Mouse (Mus musculus): ENCODE results near the gene Vmo1.
"Not testable (repeated sequence)": the region's sequence is repeated elsewhere in the genome, so short reads cannot be mapped to it uniquely, and the experiment has no call there.

Gene Vmo1

DNA sequence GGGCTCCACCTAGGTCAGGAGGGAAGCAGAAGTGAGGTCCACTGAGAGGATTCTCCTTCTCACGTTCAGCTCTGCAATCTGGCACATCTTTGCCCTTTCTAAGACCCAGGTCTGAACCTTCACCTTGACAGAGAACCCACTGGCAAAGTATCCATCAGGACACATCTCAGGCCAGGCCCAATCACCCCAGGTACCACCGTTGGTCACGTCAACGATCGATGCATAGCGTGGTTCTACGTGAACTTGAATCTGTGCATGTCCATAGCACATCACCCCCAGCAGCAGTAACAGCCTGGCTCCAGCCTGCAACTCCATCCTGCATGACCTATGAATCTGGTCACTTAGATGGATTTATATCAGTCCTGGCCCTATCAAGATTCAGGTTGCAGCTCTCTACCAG is at the start of gene Vmo1:
Vmo1 (minus strand) TSS at position 329 of the 400 bp plus-strand sequence.
- ATAC-seq (ENCODE audit: insufficient number of reproducible peaks, low FRiP score, low TSS enrichment) = no peak

GRCm38 (mm10) chr11:70563470-70564275 is 49.3 kb upstream of the Vmo1 start:
- ATAC-seq (ENCODE audit: insufficient number of reproducible peaks, low FRiP score, low TSS enrichment) = no peak

DNA sequence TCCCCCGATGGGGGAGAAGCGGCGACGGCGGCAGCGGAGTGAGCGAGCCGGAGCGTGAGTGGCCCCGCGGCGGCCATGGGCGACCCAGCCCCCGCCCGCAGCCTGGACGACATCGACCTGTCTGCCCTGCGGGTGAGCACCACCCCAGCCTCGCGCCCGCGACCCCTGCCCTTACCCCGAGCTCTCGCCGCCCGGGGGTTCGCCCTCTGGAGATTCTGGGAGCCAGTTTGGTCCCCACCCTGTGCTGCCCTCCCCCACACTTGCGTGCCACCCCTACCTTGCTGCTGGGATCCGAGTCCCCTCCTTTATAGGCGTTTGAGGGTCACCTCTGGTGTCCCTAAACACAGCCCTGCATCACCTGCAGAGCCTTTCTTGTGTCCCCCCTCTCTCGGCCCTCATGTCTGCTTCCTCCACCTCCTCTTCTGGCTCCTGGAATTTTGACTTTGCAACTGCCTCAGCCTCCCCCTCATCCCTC is 48.6 kb upstream of the Vmo1 start:
- ATAC-seq (ENCODE audit: insufficient number of reproducible peaks, low FRiP score, low TSS enrichment) = 0 out of 2 replicates have a peak, but pooled peaks have one; percentile 45

DNA sequence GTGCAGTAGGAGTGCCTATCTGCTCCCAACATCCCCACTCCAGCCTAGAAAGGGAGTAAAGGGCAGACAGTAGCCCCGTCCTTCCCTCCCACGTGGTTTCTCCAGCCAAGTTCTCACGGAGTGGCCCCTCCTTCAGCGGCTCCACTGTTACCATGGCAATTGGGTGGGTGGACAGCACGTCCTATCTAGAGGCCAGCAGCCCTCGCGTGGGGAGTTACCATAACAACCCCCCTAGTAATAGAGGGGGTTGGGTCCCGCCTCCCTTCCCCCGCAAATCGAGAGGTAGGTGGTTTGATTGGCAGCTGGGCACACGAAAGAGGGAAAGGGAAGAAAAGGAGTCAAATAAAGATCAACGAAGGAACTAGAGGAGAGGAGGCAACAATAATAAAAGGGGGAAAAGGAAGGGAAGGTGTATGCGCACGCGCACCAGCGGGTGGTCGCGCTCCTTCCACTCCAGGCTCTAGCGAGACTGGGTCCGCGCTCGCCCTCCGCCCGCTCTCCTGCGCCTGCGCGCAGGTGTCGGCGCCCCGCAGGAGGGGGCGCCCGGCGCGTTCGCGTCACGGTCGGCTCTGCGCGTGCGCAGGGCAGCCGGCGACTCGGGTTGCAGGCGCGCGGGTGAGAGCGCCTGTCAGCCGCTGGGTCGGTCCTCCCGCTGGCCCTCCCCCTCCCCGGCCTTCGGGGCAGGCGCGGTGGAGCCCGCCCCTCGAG is 48.0 kb upstream of the Vmo1 start, which contains the start of gene Mink1:
Mink1 (plus strand) TSS at position 595 of the 708 bp plus-strand sequence.
- peak; percentile 79; the same call in 1 of the 2 replicates for ATAC-seq (ENCODE audit: insufficient number of reproducible peaks, low FRiP score, low TSS enrichment)

DNA sequence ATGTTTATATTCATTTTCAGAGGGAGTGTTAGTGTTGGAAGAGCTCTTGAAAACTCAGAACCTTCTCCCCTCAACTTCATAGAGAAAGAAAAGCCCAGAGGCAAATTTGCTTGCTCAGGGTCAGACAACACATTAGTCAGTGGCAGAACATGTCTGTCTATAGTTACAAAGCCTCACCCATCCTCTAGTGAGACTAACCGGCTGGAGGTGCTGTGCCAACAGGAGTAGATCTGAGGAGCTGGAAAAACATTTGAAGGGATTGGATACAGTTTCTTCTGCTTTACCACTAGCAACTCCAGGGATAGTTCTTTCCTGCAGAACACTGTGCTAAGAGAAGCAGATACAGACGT is 47.5 kb upstream of the Vmo1 start:
- ATAC-seq (ENCODE audit: insufficient number of reproducible peaks, low FRiP score, low TSS enrichment) = no peak

GRCm38 (mm10) chr11:70557545-70557944 is 43.1 kb upstream of the Vmo1 start:
- ATAC-seq (ENCODE audit: insufficient number of reproducible peaks, low FRiP score, low TSS enrichment) = no peak

- ATAC-seq (ENCODE audit: insufficient number of reproducible peaks, low FRiP score, low TSS enrichment) = no peak
These were observed 39.5 kb upstream of the Vmo1 start for GRCm38 (mm10) chr11:70553940-70554339.

- ATAC-seq (ENCODE audit: insufficient number of reproducible peaks, low FRiP score, low TSS enrichment) = no peak
These were observed 37.1 kb upstream of the Vmo1 start for GRCm38 (mm10) chr11:70551526-70551925.

DNA sequence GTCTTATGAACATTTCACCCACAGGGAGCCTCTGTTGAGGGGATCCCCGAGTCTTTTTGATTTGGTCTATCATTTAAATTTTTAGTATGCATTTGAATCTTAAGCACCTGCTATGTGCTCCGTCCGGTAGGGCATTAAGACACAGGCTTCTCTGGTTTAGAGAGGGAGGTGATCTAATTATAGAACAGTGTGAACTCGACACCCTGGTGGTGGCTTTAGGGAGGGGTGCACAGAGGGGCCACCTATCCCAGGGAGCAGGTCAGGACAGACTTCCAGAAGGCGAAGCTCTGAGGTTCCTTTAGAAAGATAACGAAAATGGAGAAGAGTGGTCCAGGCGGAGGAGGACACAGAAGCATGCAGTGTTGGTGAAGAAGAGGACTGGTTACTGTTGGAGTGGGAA is 30.1 kb upstream of the Vmo1 start:
- ATAC-seq (ENCODE audit: insufficient number of reproducible peaks, low FRiP score, low TSS enrichment) = no peak

GRCm38 (mm10) chr11:70541415-70541814 is 27.0 kb upstream of the Vmo1 start:
- ATAC-seq (ENCODE audit: insufficient number of reproducible peaks, low FRiP score, low TSS enrichment) = no peak

- no peak for ATAC-seq (ENCODE audit: insufficient number of reproducible peaks, low FRiP score, low TSS enrichment)
These were observed 26.5 kb upstream of the Vmo1 start for GRCm38 (mm10) chr11:70540928-70541327.

DNA sequence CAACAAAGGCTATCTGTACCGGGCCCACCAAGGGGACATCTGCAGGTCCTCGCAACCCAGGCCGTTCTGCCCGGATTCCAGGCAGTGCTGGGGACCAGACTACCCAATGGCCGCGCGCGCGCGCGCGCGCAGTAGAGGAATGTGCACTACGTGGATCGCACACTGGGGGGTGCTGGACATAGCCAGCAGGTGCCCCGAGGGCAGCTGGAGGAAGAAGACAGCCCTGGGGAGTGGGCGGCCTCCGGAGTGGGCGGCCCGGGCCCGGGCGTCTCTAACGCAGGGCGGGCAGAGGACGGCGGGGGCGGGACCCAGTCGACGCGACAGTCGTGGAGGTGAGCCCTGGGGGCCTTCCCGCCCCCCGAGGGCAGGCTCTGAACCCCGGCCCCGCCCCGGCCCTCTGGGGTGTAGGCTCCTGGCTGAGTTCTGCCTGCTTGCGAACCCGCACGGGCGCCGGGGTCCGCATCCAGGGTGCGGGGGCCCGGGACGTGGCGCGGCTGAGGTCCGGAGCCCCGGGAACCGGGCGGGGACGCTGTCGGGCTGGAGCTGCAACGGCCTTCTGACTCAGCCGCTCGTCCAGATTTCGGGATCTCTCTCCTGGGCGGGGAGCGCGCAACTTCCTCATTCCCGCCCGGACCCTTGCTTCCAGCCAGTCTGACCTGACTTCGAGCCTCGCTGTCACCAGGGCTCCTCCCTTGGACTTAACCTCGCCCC is 25.6 kb upstream of the Vmo1 start, which contains the start of gene Pld2:
Pld2 (plus strand) TSS at position 188 of the 711 bp plus-strand sequence.
- no peak for ATAC-seq (ENCODE audit: insufficient number of reproducible peaks, low FRiP score, low TSS enrichment)

DNA sequence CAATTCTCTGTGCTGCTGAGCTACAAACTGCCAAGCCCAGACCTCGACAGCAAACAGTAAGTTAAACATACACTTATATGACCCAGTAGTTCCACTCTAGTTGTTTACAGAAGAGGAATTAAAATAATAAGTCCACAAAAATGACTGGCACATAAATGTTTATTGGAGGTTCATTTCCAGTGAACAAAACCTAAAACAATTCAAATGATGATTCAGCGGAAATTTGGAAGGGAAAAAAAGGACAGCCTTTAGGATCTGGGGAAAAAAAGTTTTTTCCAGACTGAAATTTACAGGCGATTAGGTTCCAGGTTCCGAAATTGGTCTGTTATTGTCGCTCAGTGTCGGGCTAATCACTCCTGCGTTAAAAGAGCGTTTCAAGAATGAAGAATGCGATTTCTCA is 25.0 kb upstream of the Vmo1 start:
- ATAC-seq (ENCODE audit: insufficient number of reproducible peaks, low FRiP score, low TSS enrichment) = no peak

DNA sequence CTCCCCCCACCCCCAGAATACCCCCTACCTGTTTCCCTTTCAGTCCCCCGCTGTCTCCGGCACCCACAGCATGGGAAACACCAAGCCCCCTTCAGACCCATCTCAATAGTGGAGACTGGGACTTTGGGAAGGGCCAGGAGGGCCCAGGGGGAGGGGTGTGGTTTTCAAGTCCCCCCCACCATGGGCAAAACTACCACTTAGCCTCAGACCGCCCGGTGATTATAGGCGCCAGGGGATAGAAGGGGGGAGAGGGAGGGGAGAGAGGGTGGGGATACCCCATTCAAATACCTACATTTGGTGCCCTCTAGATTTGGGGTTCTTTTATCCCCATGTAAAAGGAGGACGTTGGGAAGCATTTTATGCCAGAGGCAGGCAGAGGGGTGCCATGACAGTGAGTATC is 18.4 kb upstream of the Vmo1 start, which contains the start of gene Gm40193:
Gm40193 (minus strand) TSS at position 101 of the 400 bp plus-strand sequence.
- ATAC-seq (ENCODE audit: insufficient number of reproducible peaks, low FRiP score, low TSS enrichment) = no peak

- ATAC-seq (ENCODE audit: insufficient number of reproducible peaks, low FRiP score, low TSS enrichment) = not testable (repeated sequence)
These were observed 16.6 kb upstream of the Vmo1 start for GRCm38 (mm10) chr11:70531065-70531464.

DNA sequence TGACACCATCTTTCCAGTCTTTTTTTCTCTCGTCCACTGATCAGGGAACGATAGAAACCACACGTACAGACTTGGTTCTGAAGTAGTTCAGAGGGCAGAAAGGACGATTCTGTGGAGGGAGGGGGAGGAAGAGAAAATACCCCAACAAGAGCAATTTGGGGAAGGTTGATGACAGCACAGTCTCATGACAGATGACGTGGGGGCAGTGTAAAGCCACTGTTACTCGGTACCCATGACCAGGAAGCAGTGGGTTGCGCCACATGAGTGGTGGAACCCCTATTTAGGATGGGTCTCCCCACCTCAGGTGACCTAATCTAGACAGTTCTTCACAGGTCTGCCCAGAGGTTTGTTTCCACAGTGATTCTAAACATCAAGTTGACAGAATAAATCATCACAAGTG is 14.2 kb upstream of the Vmo1 start:
- no peak for ATAC-seq (ENCODE audit: insufficient number of reproducible peaks, low FRiP score, low TSS enrichment)

GRCm38 (mm10) chr11:70526211-70526610 is 11.8 kb upstream of the Vmo1 start:
- ATAC-seq (ENCODE audit: insufficient number of reproducible peaks, low FRiP score, low TSS enrichment) = no peak

GRCm38 (mm10) chr11:70525726-70526125 is 11.3 kb upstream of the Vmo1 start:
- ATAC-seq (ENCODE audit: insufficient number of reproducible peaks, low FRiP score, low TSS enrichment) = no peak

DNA sequence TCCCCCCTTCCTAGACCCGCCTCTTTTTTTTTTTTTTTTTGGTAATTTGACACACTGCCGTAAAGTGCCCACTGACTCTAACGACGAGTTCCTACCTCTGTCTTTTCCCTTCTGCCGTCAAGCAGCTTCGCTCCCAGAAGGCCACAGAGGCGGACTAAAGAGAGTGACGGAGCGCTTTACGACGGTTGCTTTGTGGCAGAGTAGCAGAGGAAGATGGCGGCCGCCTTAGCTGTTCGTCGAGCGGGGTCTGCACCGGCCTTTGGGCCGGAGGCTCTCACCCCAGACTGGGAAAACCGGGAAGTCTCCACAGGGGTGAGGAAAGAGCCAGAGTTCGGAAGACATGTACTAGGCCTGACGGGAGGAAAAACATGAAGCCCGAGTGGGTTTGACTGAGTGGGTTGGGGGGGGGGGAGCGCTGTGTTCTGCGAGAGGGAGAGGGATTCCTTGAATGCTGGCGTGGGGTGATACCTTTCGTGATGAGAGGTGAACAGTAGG is 10.8 kb upstream of the Vmo1 start, which contains the start of gene Psmb6:
Psmb6 (plus strand) TSS at position 184 of the 495 bp plus-strand sequence.
- peak; percentile 97 for ATAC-seq (ENCODE audit: insufficient number of reproducible peaks, low FRiP score, low TSS enrichment)

GRCm38 (mm10) chr11:70524782-70525181 is 10.4 kb upstream of the Vmo1 start:
- peak; percentile 29; the same call in 1 of the 2 replicates for ATAC-seq (ENCODE audit: insufficient number of reproducible peaks, low FRiP score, low TSS enrichment)
